Mouse (Mus musculus) midbrain, postnatal 0 days (tissue): Measurements from ENCODE around the gene Gmnn. TPM values are rescaled to one million over a fixed set of nuclear protein-coding genes. Genes with fewer than 3 reads are reported as not detected.

Experiments
- ATAC-seq: fragments of 200-750 bp; cut with Nextera tagmentation; 2 replicates; pipeline ENCODE4 v1.8.0; 2017; ENCODE audit warnings: moderate number of reproducible peaks, mild to moderate bottlenecking, moderate TSS enrichment, moderate library complexity; ENCODE audit not compliant: low FRiP score
- DNase-seq: peaks from one replicate; pipeline ENCODE4 v3.0.0-alpha.2; 2015; ENCODE audit warnings: low spot score
- H3K27ac ChIP-seq: fragments of 300-500 bp; sonication (generic); 2 replicates; pipeline ENCODE4 v1.5.1; 2014; ENCODE audit warnings: low read depth, mild to moderate bottlenecking, low read length, mixed read lengths
- H3K27me3 ChIP-seq: fragments of 300-500 bp; sonication (generic); 2 replicates; pipeline ENCODE4 v1.6.1; 2014; ENCODE audit warnings: low read length, control low read depth, mixed read lengths; ENCODE audit not compliant: insufficient read depth
- H3K36me3 ChIP-seq: fragments of 300-500 bp; sonication (generic); 2 replicates; pipeline ENCODE4 v1.6.1; 2014; ENCODE audit warnings: low read length, control low read depth, mixed read lengths; ENCODE audit not compliant: insufficient read depth
- H3K4me1 ChIP-seq: fragments of 300-500 bp; sonication (generic); 2 replicates; pipeline ENCODE4 v1.6.1; 2014; ENCODE audit warnings: mild to moderate bottlenecking, control low read depth, antibody characterized with exemption, low read length, mixed read lengths; ENCODE audit not compliant: insufficient read depth
- H3K4me2 ChIP-seq: fragments of 300-500 bp; sonication (generic); 2 replicates; pipeline ENCODE4 v1.6.1; 2014; ENCODE audit warnings: low read depth, mild to moderate bottlenecking, low read length, mixed read lengths; ENCODE audit not compliant: poor library complexity, severe bottlenecking
- H3K4me3 ChIP-seq: fragments of 300-500 bp; sonication (generic); 2 replicates; pipeline ENCODE4 v1.5.1; 2014; ENCODE audit warnings: low read depth, mild to moderate bottlenecking, low read length, moderate library complexity
- H3K9ac ChIP-seq: fragments of 300-500 bp; sonication (generic); replicated peaks from 2 replicates; pipeline ENCODE4 v1.6.1; 2014; ENCODE audit warnings: mild to moderate bottlenecking, low read length, moderate library complexity, mixed read lengths; ENCODE audit not compliant: poor library complexity, severe bottlenecking
- H3K9me3 ChIP-seq: fragments of 300-500 bp; sonication (generic); 2 replicates; pipeline ENCODE4 v1.6.1; 2016; ENCODE audit warnings: low read length, control low read depth
- CTCF ChIP-seq: IDR thresholded peaks from 2 replicates; pipeline ENCODE4 v1.5.1; 2016; ENCODE audit warnings: antibody characterized with exemption, mild to moderate bottlenecking
- WGBS: fragments of 180-500 bp; shearing (Covaris S2); extraction: QIAGEN DNeasy Blood & Tissue Kit; methylation state at CpG from one replicate; pipeline ENCODE4 v1.1.7; 2014; 5-methylcytosine and 5-hydroxymethylcytosine counted together
- polyA plus RNA-seq: library from polyadenylated mRNA; unstranded; fragments of >200 nt; fragmentation: Nextera tagmentation; extraction: Ambion mirVana; gene quantifications from 2 replicates; pipeline ENCODE4 v1.2.1, GENCODE M21; 2015
- total RNA-seq: library from RNA; depleted of rRNA; stranded (reverse); fragments of >200 nt; gene quantifications from 2 replicates; pipeline ENCODE4 v1.2.3, GENCODE M21; 2014; rRNA removed

Gmnn gene
- total and polyA plus RNA-seq, 2 experiments from 2014 or later, result 9.4 to 10.2 TPM

DNA sequence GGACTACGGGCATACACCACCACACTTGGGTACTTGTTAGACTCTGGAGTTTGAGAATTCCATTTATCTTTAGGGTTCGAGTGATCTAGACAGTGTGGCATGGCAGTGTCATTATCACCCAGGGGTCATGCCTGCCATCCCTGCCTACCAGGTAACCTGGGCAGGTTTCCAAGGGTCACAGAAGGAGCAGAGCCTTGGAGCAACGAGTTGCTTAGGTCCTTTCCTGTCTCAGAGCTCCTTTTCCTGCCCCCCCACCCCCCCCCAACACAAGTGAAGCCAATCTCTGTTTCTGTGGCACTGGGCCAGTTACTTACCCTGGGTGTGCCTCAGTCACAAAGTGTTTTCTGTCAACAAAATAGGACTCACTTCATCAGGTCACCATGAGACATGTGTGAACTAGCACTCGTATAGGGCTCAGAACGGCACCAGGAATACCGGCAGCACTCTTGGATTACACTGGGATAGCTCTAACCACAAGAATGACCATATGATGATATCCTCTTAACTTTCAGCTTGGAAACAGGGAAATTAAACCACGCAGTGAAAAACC is 49.1 kb downstream of the Gmnn start:
- DNase-seq (no peak), ATAC-seq (no peak)
- WGBS, result 87% methylated on average over 7 of the region's 7 CpGs
- Histone ChIP-seq H3K36me3 (peaks cover 28% of the 10 kb centered on the region), H3K4me1 (peaks cover 3% of the 10 kb centered on the region; the same call in 1 of the 2 replicates), H3K9me3 (no peaks in the 10 kb centered on the region), H3K27me3 (no peaks in the 10 kb centered on the region), H3K4me2 (no peak overlapping the region), H3K27ac (no peak overlapping the region), H3K9ac (0 out of 2 replicates have a peak overlapping the region, but pooled peaks have one; percentile 29), H3K4me3 (no peak overlapping the region)
- TF ChIP-seq CTCF, result no peak

DNA sequence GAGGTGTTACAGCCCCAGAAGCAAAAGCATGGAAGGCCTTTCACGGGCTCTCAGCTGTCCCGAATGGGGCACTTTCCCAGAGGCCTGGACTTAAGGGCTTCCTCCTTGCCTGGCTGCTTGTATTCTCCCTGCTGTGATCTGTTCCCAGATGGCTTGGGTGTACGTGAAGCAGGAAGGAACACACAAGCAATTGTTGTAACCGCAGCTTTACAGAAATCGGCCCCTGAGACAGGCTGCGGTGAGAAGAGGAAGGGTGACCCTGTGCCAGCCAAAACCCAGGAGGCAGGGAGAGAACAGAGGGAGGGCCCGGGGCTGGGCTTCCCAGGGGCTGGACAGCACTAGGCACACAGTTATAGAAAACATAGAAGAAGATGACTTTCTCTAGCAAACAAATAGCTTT is 50.8 kb downstream of the Gmnn start:
- Histone ChIP-seq H3K27ac (no peak overlapping the region), H3K4me3 (no peak overlapping the region), H3K4me2 (no peak overlapping the region), H3K27me3 (no peaks in the 10 kb centered on the region), H3K4me1 (peaks cover 3% of the 10 kb centered on the region; the same call in 1 of the 2 replicates), H3K9ac (no peak overlapping the region), H3K9me3 (no peaks in the 10 kb centered on the region), H3K36me3 (peaks cover 18% of the 10 kb centered on the region)
- TF ChIP-seq CTCF, result no peak
- ATAC-seq, result no peak
- no peak for DNase-seq
- 58% methylated on average over 7 of the region's 7 CpGs for WGBS

DNA sequence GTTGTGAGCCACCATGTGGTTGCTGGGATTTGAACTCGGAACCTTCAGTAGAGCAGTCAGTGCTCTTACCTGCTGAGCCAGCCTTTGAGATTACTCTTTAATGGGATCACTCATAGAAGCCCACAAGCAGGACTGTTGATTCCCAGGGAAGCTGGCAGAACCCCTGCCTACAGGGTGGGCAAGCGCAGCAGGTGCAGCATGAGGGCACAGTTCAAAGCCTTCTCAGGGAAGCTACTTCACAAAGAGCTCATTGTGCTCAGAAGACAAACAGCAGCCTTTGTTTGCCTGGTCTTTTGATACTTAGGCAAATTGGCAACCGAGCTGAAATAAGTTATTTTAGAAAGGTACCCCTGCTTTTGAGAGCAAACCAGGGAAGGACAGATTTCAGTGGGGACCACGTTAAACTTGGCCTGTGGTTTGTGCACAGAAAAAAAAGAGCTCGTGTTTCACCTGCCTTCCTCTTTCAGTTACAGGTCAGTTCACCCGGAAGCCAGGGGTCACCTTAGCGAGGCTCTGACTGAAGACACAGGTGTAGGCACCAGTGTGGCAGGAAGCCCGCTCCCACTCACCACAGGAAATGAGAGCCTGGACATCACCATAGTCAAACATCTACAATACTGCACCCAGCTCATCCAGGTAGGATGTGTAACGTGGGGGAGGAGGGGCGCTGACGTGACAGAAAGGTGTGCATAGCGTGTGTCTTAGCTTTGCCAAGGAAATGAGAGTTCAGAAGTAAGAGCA is 51.9 kb downstream of the Gmnn start:
- 75% methylated on average over 12 of the region's 12 CpGs for WGBS
- no peaks in the 10 kb centered on the region for H3K9me3 ChIP-seq
- H3K4me1 ChIP-seq, result peaks cover 3% of the 10 kb centered on the region; the same call in 1 of the 2 replicates
- DNase-seq, result no peak
- H3K4me3 ChIP-seq, result no peak overlapping the region
- no peak for ATAC-seq
- H3K36me3 ChIP-seq, result peaks cover 10% of the 10 kb centered on the region
- TF ChIP-seq CTCF, result no peak
- no peak overlapping the region for H3K9ac ChIP-seq
- no peaks in the 10 kb centered on the region for H3K27me3 ChIP-seq
- no peak overlapping the region for H3K4me2 ChIP-seq
- no peak overlapping the region for H3K27ac ChIP-seq

- no peak overlapping the region for H3K4me3 ChIP-seq
- H3K27ac ChIP-seq, result no peak overlapping the region
- no peak for DNase-seq
- no peaks in the 10 kb centered on the region for H3K4me1 ChIP-seq
- no peaks in the 10 kb centered on the region for H3K9me3 ChIP-seq
- no peaks in the 10 kb centered on the region for H3K27me3 ChIP-seq
- H3K4me2 ChIP-seq, result no peak overlapping the region
- H3K36me3 ChIP-seq, result peaks cover 25% of the 10 kb centered on the region
- TF ChIP-seq CTCF, result no peak
- no peak for ATAC-seq
- H3K9ac ChIP-seq, result no peak overlapping the region
- 81% methylated on average over 5 of the region's 5 CpGs for WGBS
Measured at GRCm38 (mm10) chr13:24702128-24702527, 59.6 kb downstream of the Gmnn start.

Other genes starting within 250 kb of the Gmnn start
- gene Ripor2, start 179.7 kb downstream of the Gmnn start, total RNA-seq, result 48.8 and 57.4 TPM in 2 replicates
- 17.7 and 19.6 TPM in 2 replicates for gene Ripor2, start 179.7 kb downstream of the Gmnn start, polyA plus RNA-seq
- gene Armh2, start 20.7 kb downstream of the Gmnn start, total RNA-seq, result not detected in 2 replicates
- 0.20 TPM in 1 of 2 replicates, not detected in the other for gene Armh2, start 20.7 kb downstream of the Gmnn start, polyA plus RNA-seq
- gene BC005537, start 39.7 kb upstream of the Gmnn start, total RNA-seq, result 52.2 and 61.8 TPM in 2 replicates
- 16.3 and 18.2 TPM in 2 replicates for gene BC005537, start 39.7 kb upstream of the Gmnn start, polyA plus RNA-seq
- 15.1 and 25.4 TPM in 2 replicates for gene Acot13, start 69.6 kb upstream of the Gmnn start, total RNA-seq
- 60.2 and 67.1 TPM in 2 replicates for gene Acot13, start 69.6 kb upstream of the Gmnn start, polyA plus RNA-seq
- 26.6 and 27.0 TPM in 2 replicates for gene Tdp2, start 69.8 kb upstream of the Gmnn start, total RNA-seq
- 25.5 and 28.5 TPM in 2 replicates for gene Tdp2, start 69.8 kb upstream of the Gmnn start, polyA plus RNA-seq
- gene D130043K22Rik, start 83.2 kb upstream of the Gmnn start, total RNA-seq, result 13.5 and 13.8 TPM in 2 replicates
- gene D130043K22Rik, start 83.2 kb upstream of the Gmnn start, polyA plus RNA-seq, result 7.7 and 9.4 TPM in 2 replicates
- 45.8 and 53.8 TPM in 2 replicates for gene Aldh5a1, start 175.7 kb upstream of the Gmnn start, total RNA-seq
- gene Aldh5a1, start 175.7 kb upstream of the Gmnn start, polyA plus RNA-seq, result 14.6 and 15.4 TPM in 2 replicates
- gene Gpld1, start 181.2 kb upstream of the Gmnn start, total RNA-seq, result 5.5 and 6.3 TPM in 2 replicates
- gene Gpld1, start 181.2 kb upstream of the Gmnn start, polyA plus RNA-seq, result 2.6 and 3.8 TPM in 2 replicates